Mouse (Mus musculus) cerebellum, adult 2 months (tissue): Measurements from ENCODE around the gene Rasa3.

Experiments used
- CTCF ChIP-seq: fragments of 200-500 bp; IDR thresholded peaks from 2 replicates; pipeline ENCODE4 v1.5.1; 2011; ENCODE audit warnings: low read depth, mild to moderate bottlenecking, control low read depth, low read length, moderate library complexity, borderline replicate concordance; ENCODE audit not compliant: insufficient read depth
- POLR2A ChIP-seq: fragments of 200-500 bp; IDR thresholded peaks from 2 replicates; pipeline ENCODE4 v1.6.1; 2011; ENCODE audit warnings: low read length, control low read depth, borderline replicate concordance; ENCODE audit not compliant: insufficient read depth

DNA sequence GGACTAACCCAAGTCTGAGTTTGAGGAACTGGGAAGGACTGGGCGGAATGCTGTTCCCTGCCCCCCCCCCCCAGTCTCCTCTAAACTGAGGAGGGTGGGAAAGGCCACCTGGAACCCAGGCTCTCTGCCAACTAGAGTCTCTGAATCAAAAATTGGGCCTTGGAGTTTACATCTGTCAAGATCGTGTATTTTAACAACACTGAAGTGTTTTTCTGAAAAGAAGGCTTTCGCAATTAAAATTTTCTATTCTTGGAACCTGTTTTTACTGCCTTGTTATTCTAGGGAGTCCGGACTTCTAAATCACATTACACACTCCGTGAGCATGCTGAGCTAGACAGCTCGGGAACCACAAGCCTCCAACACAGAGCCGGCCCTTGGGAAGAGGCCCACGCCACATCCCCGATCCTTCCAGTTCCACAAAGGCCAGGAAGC lies 36.9 kb downstream of the Rasa3 start:
- TF ChIP-seq POLR2A: no peak
- no peak for TF ChIP-seq CTCF
